Mouse (Mus musculus): Measurements from ENCODE around the gene Zfp704.

DNA sequence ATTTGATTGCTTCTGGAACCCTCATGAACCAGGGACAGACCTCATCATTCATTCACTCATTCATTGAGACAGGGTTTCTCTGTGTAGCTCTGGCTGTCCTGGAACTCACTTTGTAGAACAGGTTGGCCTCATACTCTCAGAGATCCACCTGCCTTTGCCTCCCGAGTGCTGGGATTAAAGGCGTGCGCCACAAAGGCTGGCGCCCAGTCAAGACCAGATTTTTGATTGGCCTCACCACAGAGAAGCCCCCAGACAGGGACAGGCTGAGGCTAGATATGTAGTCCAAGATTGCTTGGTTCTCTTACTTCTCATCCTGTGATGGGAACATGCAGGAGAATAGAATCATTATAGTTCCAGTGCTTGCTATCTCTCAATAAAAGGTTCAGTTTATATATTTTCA, 105.5 kb downstream of the Zfp704 start:
- TF ChIP-seq TAL1 (IDR thresholded peaks at IDR 0.05; ENCODE audit: low read length) (no peak), GATA1 (IDR thresholded peaks at IDR 0.05; ENCODE audit: low read length) (no peak)
